Mouse (Mus musculus) c-Kit-positive CD71-negative TER-119-negative erythroid progenitor cells, embryonic 14.5 days (primary cell): Measurements from ENCODE around the gene Fancd2os.

ENCODE experiments used
- DNase-seq: peaks from one replicate; pipeline ENCODE4 v3.0.0-alpha.2; 2013; ENCODE audit warnings: low read depth

Fancd2os gene

DNA sequence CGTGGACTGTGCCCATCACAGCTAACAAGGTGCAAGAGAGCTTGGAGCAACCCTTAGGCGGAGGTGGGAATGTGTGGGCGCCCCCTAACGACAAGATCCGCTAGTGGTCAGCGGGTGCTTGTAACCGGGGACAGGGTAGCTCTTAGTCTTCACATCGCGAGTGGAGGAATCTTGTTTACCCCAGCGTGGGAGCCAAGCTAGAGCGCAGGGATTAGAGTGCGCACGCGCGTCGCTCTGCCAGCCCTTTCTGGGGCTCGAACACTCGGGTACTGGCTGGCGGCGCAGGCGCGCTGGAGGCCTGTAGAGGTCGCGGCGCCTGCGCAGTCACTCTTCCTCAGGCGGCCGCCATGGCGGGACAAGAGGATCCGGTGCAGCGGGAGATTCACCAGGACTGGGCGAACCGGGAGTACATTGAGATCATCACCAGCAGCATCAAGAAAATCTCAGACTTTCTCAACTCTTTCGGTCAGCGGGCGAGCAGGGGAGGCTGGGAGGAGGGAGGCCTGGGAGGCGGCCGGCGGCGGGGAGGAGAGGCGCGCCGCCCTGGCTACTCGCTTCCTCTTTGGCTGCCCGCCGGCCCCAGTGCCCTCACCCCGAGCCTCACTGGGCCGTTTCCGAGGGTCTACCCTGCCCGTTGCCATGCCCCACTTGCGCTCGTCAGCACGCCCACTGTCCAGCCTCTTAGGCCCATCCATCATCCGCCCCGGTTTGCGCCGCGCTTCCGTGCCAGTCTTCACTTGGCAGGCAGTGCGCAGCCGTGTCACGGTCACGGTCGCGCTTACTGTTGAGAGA lies 4.1 kb upstream of the Fancd2os start, which contains the start of gene Brk1:
Brk1 (plus strand) TSS at position 341 of the 792 bp plus-strand sequence.
- peak; percentile 62 for DNase-seq

DNA sequence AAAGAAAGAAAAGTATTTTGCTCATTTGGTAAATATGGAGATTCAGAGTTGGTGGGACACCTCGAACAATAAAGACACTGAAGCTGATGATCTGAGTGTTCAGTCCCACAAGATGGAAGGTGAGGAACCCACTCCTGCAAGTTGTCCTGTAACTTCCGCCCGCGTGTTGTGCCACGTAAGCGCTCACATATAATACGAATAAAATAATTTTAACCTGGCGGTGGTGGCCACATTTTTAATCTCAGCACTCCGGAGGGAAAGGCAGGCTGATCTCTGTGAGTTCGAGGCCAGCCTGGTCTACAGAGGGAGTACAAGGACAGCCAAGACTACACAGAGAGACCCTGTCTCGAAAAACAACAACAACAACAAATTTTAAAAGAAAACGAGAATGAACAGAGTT lies 3.5 kb upstream of the Fancd2os start:
- no peak for DNase-seq

DNA sequence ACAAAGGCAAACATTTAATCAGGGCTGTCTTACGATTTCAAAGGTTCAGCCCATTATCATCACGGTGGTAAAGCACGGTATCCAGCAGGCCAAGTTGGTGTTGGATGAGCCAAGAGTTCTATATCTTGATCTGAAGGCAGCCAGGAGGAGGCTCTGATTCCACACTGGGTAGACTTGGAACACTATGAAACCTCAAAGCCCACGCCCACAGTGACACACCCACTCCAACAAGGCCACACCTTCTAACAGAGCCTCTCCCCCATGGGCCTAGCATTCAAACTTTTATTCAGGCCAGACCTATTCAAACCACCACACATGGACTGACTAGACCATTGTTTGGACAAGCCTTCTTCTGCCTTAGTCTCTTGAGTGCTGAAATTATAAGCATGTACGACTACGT lies 2.3 kb upstream of the Fancd2os start:
- DNase-seq: no peak

DNA sequence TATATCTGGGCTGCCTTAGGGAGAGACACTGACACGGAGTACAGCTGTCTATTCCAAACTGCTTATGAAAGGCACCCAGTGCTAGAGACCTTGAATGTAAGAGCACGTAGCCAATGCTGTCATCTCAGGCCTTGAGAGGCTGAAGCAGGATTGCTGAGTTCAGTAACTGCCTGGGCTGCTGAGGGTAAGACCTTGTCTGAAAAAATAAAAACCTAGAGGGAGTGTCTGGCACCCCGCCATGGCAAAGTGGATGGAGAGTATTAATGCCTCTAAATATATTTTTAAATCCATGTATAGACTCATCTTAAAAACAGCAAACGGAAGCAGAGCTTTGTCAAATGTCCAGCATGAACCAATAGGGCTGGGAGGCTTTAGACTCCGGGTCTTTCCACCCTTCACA lies 682 bp downstream of the Fancd2os start:
- DNase-seq: no peak

DNA sequence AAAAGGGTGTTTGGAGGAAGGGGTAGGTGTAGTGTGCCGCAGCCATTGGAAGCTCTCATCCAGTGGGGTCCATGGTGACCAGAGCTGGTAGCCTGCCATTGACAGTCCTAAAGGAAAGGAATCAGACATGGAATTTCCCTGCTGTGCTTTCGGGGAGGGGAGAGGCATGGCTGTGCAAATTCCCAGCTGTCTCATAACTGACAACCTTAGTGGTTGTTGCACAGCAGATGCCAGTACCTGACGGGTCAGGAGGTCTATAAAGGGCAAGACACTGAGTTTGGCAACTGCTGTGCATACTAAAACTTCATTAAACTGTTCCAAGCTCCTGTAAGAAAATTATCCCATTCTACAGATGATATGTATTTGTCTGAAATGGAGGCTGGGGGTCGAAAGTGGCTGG lies 2.6 kb downstream of the Fancd2os start:
- no peak for DNase-seq

DNA sequence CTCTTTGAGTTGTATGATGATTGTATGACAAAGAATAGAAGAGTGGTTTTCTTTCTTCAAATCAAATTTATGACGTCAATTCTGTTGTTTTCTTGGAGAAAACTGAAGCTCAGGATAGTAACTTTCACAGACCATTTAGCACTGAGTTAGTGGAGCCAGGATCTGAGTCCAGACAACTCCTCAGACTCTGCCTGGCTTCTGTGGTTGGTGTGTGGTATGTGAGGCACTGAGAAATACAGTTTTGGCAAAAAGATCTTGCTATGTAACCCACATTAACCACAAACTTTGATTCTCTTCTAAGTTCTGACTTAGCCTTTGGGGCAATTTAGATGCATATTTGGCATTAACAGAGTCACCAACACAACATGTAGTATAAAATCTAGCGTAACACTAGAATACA lies 7.9 kb downstream of the Fancd2os start:
- no peak for DNase-seq

DNA sequence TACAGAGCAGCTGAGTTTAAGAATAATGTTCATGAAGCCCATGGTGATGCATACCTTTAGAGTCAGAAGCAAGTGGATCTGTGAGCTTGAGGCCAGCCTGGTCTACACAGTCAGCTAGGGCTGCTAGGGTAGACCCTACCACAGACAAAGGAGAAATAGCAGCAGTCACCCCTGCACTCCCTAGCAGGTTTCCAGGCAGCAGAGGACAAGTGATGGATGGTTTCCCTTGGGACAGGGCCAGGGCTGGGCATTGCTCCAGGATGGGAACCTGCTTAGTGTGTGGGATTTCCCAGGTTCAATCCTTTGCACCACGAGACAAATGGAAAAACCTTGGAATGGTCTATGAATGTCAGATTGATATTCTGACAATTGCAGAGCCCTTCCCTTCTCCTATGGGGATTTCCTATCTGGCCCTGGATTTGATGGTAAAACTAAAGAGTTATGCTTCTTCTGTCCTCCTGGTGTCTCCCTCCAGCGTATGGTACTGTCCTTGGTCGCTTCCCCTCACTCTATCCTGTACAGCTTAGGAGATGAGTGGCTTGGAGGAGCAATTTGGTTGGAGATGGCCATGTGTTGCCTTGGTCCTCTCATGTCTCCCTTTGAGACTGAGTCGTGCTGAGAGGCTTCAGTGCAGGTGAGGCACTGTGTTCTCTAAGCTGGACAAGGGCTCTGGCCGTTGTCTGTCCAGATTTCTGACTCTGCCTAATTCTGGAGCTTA lies 13.9 kb downstream of the Fancd2os start:
- no peak for DNase-seq

DNA sequence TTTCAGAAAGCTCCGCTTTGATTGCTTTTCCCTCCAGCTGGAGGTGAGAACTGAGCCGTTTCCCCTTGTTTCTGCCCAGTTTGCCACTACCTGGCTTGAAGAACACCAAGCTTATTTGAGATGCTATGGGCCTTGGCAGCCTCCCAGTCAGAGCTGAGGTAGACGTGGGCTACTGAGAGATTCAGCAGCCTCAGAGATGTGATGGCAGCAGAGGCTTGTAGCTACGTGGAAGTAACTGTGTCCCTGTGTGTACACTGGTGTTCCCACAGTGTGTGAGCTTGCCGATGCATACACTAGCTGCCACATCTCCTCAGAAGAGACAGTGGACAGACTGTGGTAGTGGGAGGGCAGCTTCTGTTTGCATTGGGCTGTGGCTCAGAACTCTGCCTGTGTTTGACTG lies 15.4 kb downstream of the Fancd2os start:
- no peak for DNase-seq

DNA sequence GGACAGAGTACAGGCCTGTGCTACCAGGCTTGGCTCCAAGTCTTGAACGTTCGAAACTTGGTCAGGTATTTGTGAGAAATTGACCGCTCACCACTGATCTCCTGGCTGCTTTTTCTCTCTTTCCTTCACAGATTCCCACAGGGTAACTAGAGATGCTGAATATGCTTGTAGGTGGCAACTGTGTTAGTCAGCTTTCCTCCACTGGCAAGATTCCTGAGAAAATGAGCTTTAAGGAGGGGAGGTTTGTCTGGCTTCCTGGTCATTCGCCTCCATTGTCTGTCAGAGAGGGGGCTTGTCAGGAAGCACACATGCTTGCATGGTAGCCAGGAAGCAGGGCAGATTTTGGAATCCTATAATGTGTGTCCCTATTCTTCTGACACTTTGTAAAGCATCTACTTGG lies 17.5 kb downstream of the Fancd2os start:
- no peak for DNase-seq

DNA sequence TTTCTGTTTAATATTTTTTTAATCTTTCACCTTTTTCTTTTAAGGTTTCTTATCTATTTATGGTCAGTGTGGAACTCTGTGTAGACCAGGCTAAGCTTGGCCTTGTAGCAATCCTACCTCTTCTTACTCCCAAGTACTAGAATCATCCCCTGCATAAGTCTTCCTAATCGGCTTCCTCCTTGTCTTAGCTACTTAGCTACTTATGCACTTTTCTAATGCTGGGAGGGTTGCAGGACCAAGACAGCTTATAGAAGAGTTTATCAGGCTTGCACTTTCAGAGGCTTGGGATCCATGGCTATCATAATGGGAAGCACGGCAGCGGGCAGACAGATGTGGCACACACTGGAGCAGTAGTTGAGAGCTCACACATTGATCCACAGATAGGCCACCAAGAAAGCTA lies 21.2 kb downstream of the Fancd2os start:
- no peak for DNase-seq

DNA sequence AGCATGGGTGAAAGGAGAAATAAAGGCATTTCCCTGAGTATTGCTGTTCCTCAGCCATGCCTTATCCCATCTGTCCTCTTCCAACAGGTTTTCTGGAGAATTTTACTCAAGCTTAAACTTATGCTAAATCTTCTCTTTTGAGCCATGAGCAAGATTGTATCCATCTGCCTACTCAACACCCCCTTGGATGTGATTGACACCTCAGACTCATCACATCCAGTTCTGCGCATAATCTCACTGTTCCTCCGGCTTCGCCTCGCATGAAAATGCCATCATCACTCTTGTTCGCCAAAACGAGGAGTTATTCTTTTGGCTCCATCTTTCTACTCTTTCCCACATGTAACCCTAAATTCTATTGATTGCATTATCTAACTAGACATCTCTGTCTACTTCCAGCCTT lies 24.5 kb downstream of the Fancd2os start:
- DNase-seq: no peak

DNA sequence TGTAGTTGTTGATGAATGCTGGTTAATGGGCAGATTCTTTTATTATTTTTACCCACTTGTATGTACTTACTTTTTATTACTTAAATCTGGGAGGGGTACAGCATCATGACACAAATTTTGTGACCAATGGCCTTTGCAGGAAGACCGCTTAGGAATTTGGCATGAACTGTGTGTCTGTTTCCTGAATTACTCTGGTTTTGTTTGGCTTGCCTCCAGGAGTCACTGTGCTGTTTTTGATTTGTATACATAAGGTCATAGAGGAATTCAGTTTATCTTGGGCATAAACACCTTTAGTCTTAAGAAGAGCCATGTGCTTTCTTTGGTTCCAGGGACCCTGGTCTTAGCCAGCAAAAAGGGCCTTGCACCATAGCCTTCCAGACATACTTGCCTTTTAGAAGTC lies 36.0 kb downstream of the Fancd2os start:
- no peak for DNase-seq

DNA sequence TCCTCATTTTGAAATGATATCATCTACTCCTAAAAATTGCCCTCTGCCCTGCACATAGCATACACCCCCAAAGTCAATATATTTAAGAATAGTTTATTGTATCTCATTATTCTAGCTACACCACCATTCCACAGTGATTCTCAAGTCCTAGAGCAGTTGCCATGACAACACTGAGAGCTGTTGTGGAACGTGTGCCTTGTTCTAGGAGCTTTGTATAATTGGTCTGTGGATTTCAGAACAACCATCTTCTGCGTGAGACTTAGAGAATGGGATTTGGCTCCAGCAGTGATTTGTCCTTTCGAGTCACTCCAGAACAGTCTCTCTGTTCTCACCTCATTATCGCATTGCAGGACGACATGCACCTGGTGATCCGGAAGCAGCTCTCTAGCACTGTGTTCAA lies 40.8 kb downstream of the Fancd2os start:
- DNase-seq: no peak
